Mouse (Mus musculus) cerebellum, adult 2 months (tissue): ENCODE results near the gene Wdr43.

Source experiments
- CTCF ChIP-seq: fragments of 200-500 bp; IDR thresholded peaks from 2 replicates; pipeline ENCODE4 v1.5.1; 2011; ENCODE audit warnings: low read depth, mild to moderate bottlenecking, control low read depth, low read length, moderate library complexity, borderline replicate concordance; ENCODE audit not compliant: insufficient read depth
- POLR2A ChIP-seq: fragments of 200-500 bp; IDR thresholded peaks from 2 replicates; pipeline ENCODE4 v1.6.1; 2011; ENCODE audit warnings: low read length, control low read depth, borderline replicate concordance; ENCODE audit not compliant: insufficient read depth

- TF ChIP-seq POLR2A (no peak), CTCF (no peak)
Observed at GRCm38 (mm10) chr17:71616319-71617032, 781 bp downstream of the Wdr43 start.
